Mouse (Mus musculus) cortical plate, adult 2 months (tissue): ENCODE results near the gene BC035947. TPM values are rescaled to one million over a fixed set of nuclear protein-coding genes. Genes with fewer than 3 reads are reported as not detected.
"Not testable (repeated sequence)": the region's sequence is repeated elsewhere in the genome, so short reads cannot be mapped to it uniquely, and the experiment has no call there.

ENCODE experiments used
- H3K27ac ChIP-seq: fragments of 200-500 bp; 2 replicates; pipeline ENCODE4 v1.5.1; 2012; ENCODE audit warnings: low read length, control low read depth, inconsistent platforms; ENCODE audit not compliant: insufficient read depth
- H3K4me1 ChIP-seq: fragments of 200-500 bp; 2 replicates; pipeline ENCODE4 v1.6.1; 2011; ENCODE audit warnings: low read length; ENCODE audit not compliant: control insufficient read depth, insufficient read depth
- H3K4me3 ChIP-seq: fragments of 200-500 bp; 2 replicates; pipeline ENCODE4 v1.5.1; 2011; ENCODE audit warnings: mild to moderate bottlenecking, low read length, control low read depth; ENCODE audit not compliant: insufficient read depth
- CTCF ChIP-seq: fragments of 200-500 bp; IDR thresholded peaks from 2 replicates; pipeline ENCODE4 v1.5.1; 2011; ENCODE audit warnings: mild to moderate bottlenecking, control low read depth, low read length; ENCODE audit not compliant: insufficient read depth; ENCODE audit errors: extremely low read depth
- POLR2A ChIP-seq: fragments of 200-500 bp; IDR thresholded peaks from 2 replicates; pipeline ENCODE4 v1.6.1; 2011; ENCODE audit warnings: mild to moderate bottlenecking, low read length, control low read depth; ENCODE audit not compliant: insufficient read depth; ENCODE audit errors: extremely low read depth
- polyA plus RNA-seq: library from polyadenylated mRNA; depleted of rRNA; stranded (reverse); fragments of >200 nt; gene quantifications from 2 replicates; pipeline ENCODE4 v1.2.3, GENCODE M21; 2012; rRNA removed

BC035947 gene
- polyA plus RNA-seq = 0.44 and 0.45 TPM in 2 replicates

DNA sequence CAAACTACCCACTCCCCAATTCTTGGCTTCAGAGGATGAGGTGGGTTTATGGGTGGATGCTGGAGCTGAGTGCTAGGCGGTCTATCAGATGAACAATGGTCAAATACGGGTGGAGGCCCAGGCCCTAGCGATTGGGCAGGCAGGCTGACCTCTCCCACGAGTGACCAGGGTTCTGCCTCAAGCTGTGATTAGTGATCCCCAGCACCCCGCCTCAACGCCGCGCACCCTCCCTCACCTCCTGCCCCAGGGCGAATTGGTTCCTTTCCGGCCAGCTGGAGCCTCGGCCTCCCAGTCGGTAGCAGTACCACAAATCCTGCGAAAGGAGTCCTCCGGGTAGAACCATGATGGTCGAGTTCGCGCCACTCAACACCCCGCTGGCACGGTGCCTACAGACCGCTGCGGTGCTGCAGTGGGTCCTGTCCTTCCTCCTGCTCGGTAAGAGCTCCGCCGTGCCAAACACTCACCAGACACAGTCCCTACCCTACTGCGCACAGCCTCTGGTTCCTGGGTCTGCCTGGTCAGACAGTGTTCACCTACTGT is at the start of gene BC035947:
Gene BC035947 (minus strand): TSS at position 538 of the 540 bp plus-strand sequence.
- TF ChIP-seq POLR2A (no peak), CTCF (no peak)
- Histone ChIP-seq H3K27ac (no peak within 1 kb of the TSS), H3K4me3 (no peak within 1 kb of the TSS), H3K4me1 (no peaks in the 10 kb centered on the region)

DNA sequence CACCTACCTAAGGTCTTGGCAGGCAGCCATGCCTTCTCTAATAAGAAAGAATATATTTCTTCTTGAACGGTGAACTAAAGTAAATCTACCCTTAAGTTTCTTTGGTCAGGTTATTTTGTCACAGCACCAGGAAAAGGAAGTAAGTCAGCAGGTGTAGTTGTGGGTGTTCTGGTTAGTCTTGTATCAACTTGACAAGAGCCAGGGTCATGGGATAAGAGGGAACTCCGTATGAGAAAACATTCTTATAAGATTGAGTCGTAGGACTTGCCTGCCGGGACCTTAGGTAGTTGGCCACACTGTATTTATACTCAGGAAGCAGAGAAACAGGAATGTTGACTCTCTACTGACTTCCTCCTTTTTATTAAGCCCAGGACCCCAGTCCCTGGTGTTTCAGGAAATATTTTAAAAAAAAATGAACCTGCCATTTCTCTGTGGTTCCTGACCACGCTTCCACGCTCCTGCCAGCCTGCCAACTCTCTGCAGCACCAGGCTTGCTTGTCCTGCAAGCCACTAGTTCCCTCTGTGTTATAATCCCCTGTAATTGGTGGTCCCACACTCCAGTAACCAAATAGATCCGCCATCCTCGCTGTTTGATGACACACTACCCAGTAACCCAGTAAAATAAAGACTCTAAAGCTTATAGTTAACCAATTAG is 42.2 kb upstream of the BC035947 start:
- no peaks in the 10 kb centered on the region for H3K4me1 ChIP-seq
- H3K4me3 ChIP-seq = no peak overlapping the region
- H3K27ac ChIP-seq = no peak overlapping the region
- no peak for TF ChIP-seq CTCF
- TF ChIP-seq POLR2A = no peak

DNA sequence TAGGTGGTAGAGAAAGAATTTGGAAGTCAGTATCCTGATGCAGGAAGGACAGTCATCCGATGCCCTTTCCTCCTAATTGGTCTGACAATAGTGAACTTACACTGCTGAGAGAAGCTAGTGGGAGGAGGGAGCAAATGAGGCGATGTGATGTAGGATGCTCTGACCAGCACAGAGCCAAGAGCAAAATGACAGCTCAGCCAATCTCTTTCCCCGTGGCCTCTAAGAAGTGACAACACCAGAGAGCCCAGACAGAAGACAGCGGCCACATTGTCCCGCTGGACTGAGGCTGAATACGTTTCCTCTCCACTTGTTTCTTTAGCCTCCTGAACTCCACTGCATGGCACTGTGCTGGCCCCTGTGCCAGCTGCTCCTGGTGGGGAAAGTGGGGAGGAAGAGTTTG is 37.0 kb upstream of the BC035947 start:
- Histone ChIP-seq H3K4me1 (no peaks in the 10 kb centered on the region), H3K4me3 (no peak overlapping the region), H3K27ac (0 out of 2 replicates have a peak overlapping the region, but pooled peaks have one; percentile 83)
- TF ChIP-seq CTCF = no peak
- TF ChIP-seq POLR2A = no peak

DNA sequence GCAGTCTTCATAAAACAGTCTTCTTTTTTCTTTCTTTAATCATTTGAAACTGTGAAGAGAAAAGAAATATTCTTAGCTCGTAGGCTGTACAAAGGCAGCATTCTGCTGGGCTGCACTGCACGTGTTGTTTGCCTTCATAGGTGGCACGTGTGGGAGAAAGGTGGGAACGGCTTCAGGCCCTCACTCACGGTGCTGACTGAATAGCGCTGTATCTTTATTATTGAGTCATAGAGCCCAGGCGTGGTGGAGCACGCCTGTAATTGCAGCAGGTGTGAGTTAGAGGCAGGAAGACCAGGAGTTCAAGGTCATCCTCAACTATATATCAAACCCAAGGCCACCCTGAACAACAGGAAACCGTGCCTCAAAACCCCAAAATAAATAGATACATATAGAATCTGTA is 34.3 kb upstream of the BC035947 start:
- H3K4me1 ChIP-seq = no peaks in the 10 kb centered on the region
- H3K4me3 ChIP-seq = no peak overlapping the region
- no peak overlapping the region for H3K27ac ChIP-seq
- TF ChIP-seq CTCF (no peak), POLR2A (no peak)

DNA sequence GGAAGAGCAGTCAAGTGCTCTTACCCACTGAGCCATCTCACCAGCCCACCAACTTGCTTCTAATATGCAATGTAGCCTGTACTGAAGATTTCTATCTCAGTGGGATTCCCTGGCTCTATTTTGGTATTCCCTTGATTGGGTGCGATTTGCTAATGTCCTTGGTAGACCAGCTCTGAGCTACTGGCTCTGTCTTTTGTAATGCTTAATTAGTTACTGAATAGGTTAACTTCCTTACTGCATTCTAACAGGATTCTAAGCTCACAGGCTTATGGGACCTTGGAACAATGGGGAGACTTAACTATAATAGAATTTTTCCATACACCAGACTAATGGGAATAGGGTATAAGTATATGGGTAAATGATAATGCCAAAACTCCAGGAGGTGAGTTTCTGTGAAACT is 31.7 kb upstream of the BC035947 start:
- H3K27ac ChIP-seq = not testable (repeated sequence)

DNA sequence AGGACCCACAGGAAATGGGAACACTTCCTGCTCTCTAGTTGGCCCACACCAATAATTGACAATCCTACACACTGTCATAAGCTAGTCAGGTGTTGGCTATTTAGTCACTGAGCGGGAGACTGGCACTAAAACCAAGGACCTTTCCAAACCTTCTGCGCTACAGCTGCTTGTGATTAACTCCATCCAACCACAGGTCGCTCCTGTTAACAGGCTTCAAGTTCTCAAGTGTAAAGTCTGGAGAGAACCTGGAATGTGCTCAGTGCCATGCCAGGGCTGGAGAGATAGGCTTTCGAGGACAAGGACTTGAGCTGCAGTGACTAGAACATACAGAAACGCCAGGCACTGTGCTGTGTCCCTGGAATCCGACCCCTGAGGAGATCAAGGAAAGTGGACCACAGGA is 27.2 kb upstream of the BC035947 start:
- no peak for TF ChIP-seq CTCF
- TF ChIP-seq POLR2A = no peak
- Histone ChIP-seq H3K4me1 (no peaks in the 10 kb centered on the region), H3K4me3 (no peak overlapping the region), H3K27ac (no peak overlapping the region)

More for the DNA sequence above, 31.7 kb upstream of the BC035947 start:
- H3K4me3 ChIP-seq, H3K4me1 ChIP-seq: not testable (repeated sequence)

DNA sequence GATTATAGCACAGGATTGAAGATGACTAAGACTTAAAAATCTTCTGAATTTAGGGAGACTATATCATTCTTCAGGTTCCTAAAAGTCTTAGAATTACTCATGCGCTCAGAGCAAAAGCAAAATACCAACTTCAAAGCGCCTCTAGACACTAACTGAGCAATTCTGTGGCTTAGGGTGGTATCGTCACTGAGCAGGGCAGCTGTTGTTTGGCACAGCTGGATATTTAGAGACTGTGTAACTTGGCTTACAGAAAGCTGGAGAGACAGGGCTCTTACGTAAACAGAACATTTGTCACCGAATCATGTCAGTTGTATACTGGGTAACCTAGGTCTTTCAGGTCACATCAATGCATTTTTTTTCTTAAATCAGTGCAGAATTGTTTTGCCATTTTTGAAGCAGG is 26.4 kb upstream of the BC035947 start:
- no peaks in the 10 kb centered on the region for H3K4me1 ChIP-seq
- no peak overlapping the region for H3K4me3 ChIP-seq
- no peak for TF ChIP-seq CTCF
- no peak for TF ChIP-seq POLR2A
- no peak overlapping the region for H3K27ac ChIP-seq

DNA sequence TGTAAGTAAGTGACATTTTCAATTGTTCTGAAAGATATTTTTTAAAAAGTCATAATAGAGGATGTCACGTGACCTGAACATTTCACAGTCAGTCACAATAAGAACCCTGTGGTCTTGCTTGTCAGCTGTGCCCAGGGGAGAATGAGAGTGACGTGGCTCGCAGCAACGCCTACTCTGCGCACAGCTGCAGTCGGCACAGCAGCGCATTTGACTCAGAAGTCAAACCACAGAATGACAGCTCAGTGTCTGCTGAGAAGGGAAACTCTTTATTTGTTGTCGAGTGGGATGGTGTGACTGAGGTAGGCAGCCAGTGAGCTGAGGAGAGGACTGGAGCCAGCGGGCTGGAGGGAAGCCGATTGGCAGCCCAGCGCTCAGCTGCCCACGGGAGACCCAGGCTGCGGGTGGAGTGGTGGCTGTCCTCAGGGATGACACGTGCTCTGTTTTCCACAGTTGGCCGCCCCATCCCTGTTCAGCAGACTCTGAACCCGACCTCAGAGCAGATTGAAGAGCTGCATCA is 25.6 kb upstream of the BC035947 start:
- TF ChIP-seq POLR2A (peak; percentile 63; the same call in 1 of the 2 replicates), CTCF (no peak)
- peak overlapping the region; percentile 25; the same call in 1 of the 2 replicates for H3K27ac ChIP-seq
- H3K4me1 ChIP-seq = no peaks in the 10 kb centered on the region
- H3K4me3 ChIP-seq = peak overlapping the region; percentile 20

DNA sequence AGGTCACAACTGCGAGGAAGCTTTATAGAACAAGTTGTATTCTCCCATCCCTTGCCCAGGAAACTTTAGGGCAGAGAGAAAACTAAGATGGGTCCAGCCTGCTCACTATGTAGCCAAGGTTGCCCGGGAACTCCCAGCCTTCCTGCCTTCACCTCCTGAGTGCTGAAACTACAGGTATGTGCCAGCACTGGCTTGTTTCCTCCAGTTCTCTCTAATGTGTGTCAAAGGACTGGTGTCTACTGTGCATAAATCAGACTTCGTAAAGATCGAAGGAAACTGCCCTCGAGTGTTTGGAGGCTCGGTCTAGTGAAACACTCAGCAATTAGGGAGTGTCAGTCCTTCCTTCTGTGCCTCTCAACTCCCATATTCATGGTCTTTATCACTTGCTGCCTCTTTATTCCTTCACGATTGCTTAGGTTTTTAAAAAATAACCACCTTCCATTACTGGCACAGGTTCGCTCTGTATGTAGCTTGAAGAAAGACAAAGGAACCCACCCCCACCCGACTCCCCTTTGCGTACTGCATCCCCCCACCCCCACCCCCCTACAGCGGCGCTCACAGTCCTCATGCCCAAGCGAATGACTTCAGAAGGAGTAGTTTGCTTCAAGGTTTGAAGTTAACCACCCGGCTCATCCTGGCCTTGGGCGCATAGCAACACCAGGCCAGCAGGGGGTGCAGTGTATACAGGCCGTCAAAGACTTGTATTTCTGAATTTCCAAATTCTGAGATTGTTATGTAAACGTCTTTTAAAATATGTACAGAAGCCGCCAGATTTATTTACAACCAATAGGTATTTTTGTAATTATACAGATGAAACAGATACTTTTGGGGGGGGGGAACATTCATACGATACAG is 24.6 kb upstream of the BC035947 start:
- Histone ChIP-seq H3K4me3 (peak overlapping the region; percentile 20; the same call in 1 of the 2 replicates), H3K4me1 (no peaks in the 10 kb centered on the region), H3K27ac (no peak overlapping the region)
- TF ChIP-seq CTCF = peak; percentile 72
- no peak for TF ChIP-seq POLR2A
